Mouse (Mus musculus): ENCODE data around the gene Olfr878.

DNA sequence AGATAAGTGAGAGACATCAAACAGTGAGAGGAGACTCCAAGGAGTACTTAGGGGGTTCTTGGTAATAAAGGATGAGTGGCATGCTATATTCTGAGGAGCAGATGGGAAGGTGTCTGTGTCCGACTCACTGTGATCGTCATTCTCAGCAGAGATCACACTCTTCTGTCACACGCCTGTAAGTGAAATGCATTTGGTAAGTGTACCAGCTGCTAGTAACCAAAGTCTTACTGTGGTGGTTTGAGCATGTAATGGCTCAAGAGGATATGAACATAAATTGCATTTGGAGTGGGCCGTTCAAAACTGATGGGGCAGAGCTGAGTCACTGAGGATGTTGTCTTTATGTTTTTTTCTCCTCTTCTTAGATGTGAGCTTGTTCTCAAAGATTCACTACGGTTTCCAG, 6.6 kb downstream of the Olfr878 start:
- TF ChIP-seq CTCF (IDR thresholded peaks at IDR 0.05; ENCODE audit: extremely low read depth, insufficient read length, insufficient replicate concordance, low read depth, low read length) (no peak), POLR2A (IDR thresholded peaks at IDR 0.05; ENCODE audit: low read depth, low read length) (no peak)
